Mouse (Mus musculus) liver, embryonic 13.5 days (tissue): Measurements from ENCODE around the gene Ano4. TPM values are rescaled to one million over a fixed set of nuclear protein-coding genes. Genes with fewer than 3 reads are reported as not detected.

Experiments
- polyA plus RNA-seq: library from polyadenylated mRNA; unstranded; fragments of >200 nt; fragmentation: Nextera tagmentation; extraction: Ambion mirVana; gene quantifications from 2 replicates; pipeline ENCODE4 v1.2.1, GENCODE M21; 2015

The Ano4 gene
- polyA plus RNA-seq, 1 experiment from 2014 or later, result 0.18 TPM

Other genes starting within 250 kb of the Ano4 start
- gene Gas2l3, start 99.2 kb upstream of the Ano4 start, polyA plus RNA-seq, result 5.0 and 6.2 TPM in 2 replicates
- 2.9 and 3.7 TPM in 2 replicates for gene Nr1h4, start 188.8 kb upstream of the Ano4 start, polyA plus RNA-seq